Mouse (Mus musculus) layer of hippocampus, adult 2 months (tissue): ENCODE measurements around the gene Ggact. TPM values are rescaled to one million over a fixed set of nuclear protein-coding genes. Genes with fewer than 3 reads are reported as not detected.
A peak's percentile ranks its signal among the peaks of the same experiment; 100 is the strongest.

Experiments
- DNase-seq, 2 experiments: peaks; one replicate each; pipeline ENCODE4 v3.0.0; 2022; ENCODE audit warnings: low spot score in 2 of 2
- H3K27ac ChIP-seq: fragments of 200-600 bp; 2 replicates; pipeline ENCODE4 v1.8.1; 2022
- H3K4me3 ChIP-seq: fragments of 200-600 bp; 2 replicates; pipeline ENCODE4 v1.8.1; 2022; ENCODE audit warnings: mild to moderate bottlenecking
- CTCF ChIP-seq: fragments of 200-600 bp; conservative IDR thresholded peaks from 2 replicates; pipeline ENCODE4 v1.8.1; 2022; ENCODE audit warnings: antibody characterized with exemption, mild to moderate bottlenecking, moderate library complexity
- total RNA-seq, 2 experiments: library from RNA; stranded (reverse); gene quantifications; 2 replicates each; pipeline ENCODE4 v1.2.3; 2021

Ggact gene
- total RNA-seq, 2 experiments from 2014 or later: 32.1 to 34.3 TPM

DNA sequence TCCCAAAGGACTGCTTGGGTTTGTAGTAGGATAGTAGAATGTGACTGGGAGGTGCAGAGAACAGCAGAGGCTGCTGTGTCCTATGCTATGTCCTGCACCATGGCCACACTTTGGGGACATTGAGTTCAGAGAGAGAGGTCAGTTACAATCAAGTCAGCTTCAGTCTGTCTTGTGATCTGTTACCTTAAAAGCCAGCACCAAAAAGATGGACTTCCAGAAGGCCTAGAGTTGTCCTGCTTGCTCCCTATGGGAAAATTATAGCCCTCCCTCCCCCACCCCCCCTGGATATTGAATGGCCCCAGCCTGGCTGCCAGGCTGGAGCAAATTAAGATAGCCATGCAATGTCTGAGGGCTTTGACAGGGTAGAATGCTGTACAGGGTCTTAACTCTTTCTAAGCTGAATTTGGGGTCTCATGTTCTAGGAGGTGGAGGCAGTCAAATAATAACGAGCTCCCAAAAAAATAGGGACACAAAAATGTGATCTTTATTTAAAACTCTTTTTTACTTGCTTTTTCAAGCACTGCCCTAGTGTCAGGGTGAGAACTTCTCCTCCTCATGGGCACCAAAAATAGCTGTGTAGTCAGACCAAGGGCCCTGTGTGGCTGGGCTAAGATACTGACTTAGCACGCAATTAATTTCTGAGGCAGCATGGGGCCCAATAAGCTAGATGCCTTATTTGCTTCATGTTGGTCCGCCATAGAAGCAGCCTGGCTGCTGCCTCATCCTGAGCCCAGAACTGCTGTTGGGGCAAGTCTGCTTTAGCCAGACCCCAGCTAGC is 25.7 kb downstream of the Ggact start:
- Histone ChIP-seq H3K4me3 (no peak overlapping the region), H3K27ac (no peak overlapping the region)
- no peak for TF ChIP-seq CTCF
- DNase-seq: no peak

DNA sequence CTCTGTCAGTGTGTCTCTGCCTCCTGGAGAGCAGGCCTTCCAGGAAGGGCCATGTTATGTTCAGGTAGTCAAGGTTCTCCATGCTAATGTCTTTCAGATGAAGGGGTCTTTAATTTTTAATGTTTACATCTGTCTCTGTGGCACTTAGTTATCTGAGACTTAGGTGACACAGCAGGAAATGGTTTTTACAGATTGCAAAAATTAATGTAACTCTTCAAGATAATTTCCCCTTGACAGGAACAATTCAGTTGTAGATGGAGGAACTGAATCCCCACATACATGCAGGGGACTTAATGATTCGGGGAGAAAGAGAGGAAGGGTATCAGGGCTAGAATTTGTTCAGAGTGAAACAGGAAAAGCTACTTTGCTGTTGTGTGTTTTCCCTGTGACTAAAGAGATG is 26.3 kb downstream of the Ggact start:
- no peak overlapping the region for H3K27ac ChIP-seq
- no peak for DNase-seq
- no peak for TF ChIP-seq CTCF
- no peak overlapping the region for H3K4me3 ChIP-seq

DNA sequence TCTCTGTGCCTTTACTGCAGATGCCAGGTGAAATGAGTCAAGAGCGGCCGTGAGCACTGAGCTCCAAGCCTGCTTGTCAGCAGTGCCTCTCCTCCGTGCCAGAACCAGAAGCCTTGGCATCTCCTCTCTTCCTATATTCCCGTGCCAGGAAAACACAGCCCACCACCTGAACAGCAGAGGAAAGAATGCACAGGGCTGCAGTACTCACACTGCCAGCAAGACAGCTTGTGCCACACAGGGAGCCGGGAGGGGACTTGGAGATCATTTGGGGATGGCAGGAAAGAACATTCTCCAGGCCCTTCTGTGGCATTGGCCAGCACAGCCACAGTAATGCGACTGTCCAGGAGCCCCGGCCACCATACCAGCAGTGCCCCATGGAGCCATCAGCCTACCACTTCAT is 27.7 kb downstream of the Ggact start:
- Histone ChIP-seq H3K4me3 (no peak overlapping the region), H3K27ac (peak overlapping the region; percentile 59)
- peak; percentile 55 to 60 for DNase-seq
- TF ChIP-seq CTCF: no peak

DNA sequence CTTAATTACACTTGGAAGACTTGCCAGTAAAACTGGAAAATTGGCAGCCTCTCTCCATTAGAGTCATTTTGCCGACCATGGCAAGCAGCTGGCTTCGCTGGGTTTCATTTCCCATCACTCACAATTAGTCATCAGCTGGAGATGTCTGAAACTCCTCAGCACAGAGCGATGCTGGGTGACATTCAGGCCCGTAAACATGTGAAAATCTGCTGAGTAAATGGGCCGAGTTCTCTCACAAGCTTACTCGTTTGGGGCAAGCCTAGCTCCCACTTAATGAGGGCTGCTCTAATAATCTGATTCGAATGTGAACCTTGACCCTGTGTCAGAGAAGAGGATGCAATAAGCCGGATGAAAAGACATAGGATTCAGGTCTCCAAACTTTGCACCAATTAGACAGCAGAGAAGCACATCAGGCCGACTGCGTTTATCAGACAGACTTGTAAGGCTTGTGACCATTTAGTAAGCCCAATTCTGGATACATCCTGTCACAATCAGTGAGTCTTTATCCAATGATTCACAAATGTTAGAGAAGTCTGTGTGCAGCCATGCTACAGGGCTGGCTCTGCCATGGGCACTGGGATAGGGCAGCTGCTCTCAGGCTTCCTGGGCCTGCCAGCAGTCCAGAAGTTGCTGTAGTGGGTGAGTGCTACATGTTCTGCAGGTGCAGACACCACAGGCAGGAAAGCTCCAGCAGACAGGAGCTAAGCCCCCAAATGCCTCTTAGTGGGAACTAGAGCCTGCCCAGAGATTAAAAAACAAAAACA is 29.6 kb downstream of the Ggact start:
- H3K4me3 ChIP-seq: no peak overlapping the region
- H3K27ac ChIP-seq: peak overlapping the region; percentile 80
- peak; percentile 31 to 72 for DNase-seq
- no peak for TF ChIP-seq CTCF

DNA sequence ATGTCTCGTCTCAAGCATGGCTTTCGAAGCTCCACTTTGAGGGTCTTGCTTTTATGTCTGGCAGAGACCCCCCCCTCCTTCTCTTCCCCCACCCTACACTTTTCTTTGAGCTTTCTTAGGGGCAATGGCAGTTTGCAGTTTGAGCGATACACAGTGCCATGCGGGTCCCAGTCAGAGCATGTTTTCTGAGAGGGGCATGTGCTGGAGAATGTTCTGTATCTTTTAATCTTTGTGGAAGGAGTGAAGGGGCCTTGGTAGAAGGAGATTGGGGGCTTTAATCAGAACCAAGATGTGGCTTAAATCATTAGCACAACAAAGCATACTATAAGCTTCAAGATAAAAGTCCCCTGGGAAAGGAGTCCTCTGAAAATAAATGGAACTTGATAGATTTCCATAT is 30.1 kb downstream of the Ggact start:
- TF ChIP-seq CTCF: no peak
- no peak for DNase-seq
- H3K27ac ChIP-seq: peak overlapping the region; percentile 80
- H3K4me3 ChIP-seq: no peak overlapping the region

DNA sequence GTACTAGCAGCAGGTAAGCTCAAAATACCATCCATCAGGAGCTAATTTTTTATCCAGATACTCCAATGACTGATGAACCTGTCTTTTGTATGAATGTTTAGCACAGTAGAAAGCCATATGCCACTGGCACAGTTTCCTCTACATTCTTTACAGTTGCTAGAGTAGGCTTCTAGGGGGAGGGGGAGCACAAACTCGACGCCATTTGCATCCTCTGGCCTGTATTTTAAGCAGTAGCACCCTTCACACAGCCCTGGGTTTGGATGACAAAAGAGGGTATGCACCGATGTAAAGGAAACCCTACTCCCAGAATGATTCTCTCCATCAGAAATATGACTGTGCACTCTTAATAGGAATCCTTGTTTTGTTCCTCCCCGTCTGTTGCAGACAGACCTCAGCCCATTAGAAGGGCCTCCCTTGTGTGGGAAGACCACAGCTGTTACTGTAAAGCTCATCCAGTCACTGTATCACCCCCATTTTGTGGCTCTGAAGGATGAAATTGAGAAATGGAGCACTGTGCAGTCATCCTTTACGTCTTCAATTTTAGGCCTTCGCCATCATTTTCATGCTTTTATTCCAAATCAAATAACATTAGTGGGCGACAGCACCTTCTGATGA is 30.7 kb downstream of the Ggact start:
- Histone ChIP-seq H3K27ac (peak overlapping the region; percentile 80), H3K4me3 (no peak overlapping the region)
- DNase-seq: peak in 1 of 2 experiments; percentile 32
- TF ChIP-seq CTCF: no peak

DNA sequence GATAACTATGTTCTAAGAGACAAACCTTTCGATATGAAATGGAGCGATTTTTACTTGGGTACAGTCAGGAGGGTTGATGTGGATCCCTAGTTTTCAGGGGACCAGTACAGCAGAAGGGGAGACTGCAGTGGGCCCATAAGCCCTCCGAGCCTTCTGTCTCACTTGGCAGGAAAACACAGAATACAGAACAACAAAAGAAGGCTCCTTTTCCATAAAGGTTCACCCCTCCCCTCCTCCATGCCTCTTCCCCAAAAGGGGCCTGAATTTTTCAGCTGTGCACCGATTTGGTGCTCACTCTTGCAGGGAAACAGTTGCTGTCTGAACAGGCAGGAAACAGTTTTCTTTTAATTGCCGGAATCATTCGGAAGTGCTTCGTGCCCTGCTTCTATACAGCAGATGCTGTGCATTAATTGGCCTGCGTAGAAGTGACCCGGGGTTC is 31.3 kb downstream of the Ggact start:
- H3K4me3 ChIP-seq: no peak overlapping the region
- DNase-seq: no peak
- H3K27ac ChIP-seq: peak overlapping the region; percentile 80
- TF ChIP-seq CTCF: no peak

DNA sequence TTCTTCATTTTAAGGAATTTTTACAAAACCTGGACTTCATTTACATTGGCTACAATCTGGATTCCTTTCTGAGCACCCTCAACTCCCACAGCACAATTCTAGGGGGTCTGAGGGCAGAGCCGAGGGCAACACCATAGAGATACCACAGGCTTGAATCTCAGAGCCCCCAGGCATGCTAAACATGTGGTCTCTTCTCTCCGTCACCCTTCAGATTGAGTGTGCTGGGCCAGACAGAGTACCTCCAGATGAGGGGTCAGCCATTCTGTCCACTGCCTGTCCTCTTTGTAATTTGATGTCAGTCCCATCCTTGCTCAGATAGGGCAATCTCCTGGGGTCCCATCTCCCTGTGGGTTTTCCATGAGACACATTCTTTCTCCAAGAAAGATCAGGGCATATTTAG is 31.9 kb downstream of the Ggact start:
- peak overlapping the region; percentile 80 for H3K27ac ChIP-seq
- TF ChIP-seq CTCF: no peak
- no peak for DNase-seq
- no peak overlapping the region for H3K4me3 ChIP-seq

DNA sequence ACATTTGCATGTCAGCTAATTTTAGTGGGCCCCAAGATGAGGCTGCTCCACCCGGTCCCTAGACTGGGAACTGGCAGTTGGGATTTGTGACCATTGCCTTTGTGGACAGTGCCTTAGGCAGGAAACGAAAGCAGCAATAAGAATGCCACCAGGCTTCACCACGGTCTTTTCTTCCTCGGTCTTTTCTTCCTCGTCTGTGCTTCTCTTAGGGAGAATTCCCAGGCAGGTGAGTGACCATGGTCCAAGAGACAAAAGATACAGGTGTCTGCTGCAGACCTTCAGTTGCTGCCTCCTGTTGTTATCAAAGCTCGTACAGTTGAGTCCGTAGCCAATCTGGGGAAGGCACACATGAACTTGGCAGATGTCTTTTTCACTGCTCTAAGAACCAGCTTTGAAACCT is 33.3 kb downstream of the Ggact start:
- Histone ChIP-seq H3K4me3 (no peak overlapping the region), H3K27ac (no peak overlapping the region)
- no peak for TF ChIP-seq CTCF
- no peak for DNase-seq

DNA sequence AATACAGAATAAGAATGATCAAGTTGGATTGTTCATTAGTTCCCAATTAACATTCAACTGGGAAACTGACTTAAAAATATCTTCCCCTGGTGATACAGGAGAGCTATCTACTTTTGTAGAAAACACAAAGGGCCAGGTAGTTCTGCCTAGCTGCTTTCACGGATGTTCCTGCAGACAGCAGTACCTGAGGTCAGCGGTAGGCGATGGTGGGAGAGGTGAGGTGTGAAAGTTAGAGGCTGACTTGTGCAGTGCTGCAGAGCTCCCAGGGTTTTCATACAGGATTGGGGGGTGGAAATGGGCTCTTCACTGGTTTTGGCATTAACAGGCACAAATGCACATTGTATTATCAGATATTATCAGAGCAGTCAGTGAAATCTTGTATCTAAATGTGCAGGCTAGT is 35.8 kb downstream of the Ggact start:
- no peak for DNase-seq
- no peak for TF ChIP-seq CTCF
- Histone ChIP-seq H3K27ac (no peak overlapping the region), H3K4me3 (no peak overlapping the region)

DNA sequence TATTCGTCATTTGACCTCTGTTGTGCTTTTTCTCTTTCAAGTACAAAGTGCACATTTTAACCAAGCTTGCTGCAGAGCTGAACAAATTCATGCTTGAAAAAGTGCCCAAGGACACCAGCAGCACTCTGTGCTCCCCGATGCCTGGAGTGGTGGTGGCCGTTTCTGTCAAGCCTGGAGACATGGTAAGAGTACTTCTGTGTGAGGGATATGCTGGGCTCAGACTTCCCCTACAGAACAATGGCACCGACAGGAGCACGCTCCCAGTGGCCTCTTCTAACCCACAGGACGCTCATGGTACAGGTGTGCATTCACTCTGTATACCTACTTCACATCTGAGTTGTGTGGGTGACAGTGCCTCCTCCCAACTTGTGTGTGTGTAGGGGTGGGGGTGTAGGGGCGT is 36.8 kb downstream of the Ggact start:
- no peak overlapping the region for H3K4me3 ChIP-seq
- H3K27ac ChIP-seq: peak overlapping the region; percentile 2; the same call in 1 of the 2 replicates
- TF ChIP-seq CTCF: no peak
- DNase-seq: no peak

DNA sequence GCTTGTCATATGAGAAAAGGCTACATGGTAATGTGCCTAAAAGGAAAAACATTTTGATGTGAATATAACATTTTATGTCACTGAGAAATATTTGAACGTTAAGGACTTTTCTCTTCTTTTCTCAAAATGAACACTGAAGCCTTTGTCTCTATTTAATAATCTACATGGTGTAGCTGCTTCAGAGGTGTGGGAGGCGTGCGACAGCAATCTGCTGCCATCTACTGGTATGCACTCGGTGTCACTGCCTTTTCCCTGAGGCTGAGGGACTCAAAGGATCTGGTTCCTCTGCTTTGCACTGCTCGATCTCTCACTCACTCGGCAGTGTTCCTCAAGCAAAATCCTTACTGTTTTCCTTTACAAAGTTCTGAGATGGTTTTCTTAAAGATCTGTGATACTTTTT is 37.4 kb downstream of the Ggact start:
- TF ChIP-seq CTCF: peak; percentile 100
- DNase-seq: peak; percentile 83 to 89
- peak overlapping the region; percentile 78 for H3K27ac ChIP-seq
- H3K4me3 ChIP-seq: no peak overlapping the region

DNA sequence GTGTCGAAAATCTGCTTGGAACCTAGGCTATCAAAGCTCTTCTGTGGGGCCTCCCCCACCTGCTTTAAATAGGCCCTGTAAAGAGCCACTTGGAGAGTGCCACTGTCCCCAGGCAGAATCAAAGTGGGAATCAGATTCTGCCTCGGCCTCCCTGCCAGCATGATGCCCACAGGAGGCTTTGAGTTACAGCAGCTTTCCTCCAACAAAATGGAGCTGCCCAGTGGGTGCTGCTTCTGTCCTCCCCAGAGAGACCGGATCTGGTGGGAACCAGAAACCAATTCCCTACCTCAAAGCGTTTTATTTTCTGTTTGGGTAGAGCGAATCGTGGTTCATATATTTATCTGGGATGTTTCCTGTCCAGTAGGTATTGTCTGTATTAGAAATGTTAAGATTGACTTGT is 37.9 kb downstream of the Ggact start:
- no peak for DNase-seq
- peak overlapping the region; percentile 78 for H3K27ac ChIP-seq
- no peak overlapping the region for H3K4me3 ChIP-seq
- TF ChIP-seq CTCF: no peak
